Mouse (Mus musculus) CH12.LX (cell line): ENCODE measurements around the gene Lrit2.

Experiments used
- CHD1 ChIP-seq: IDR thresholded peaks from 2 replicates; pipeline ENCODE4 v1.6.1; 2012; ENCODE audit warnings: low read depth, low read length, improper control_type of control experiment, inconsistent platforms
- CTCF ChIP-seq, 2 experiments: IDR thresholded peaks in 1 of 2; conservative IDR thresholded peaks in 1 of 2; 2 replicates each; pipeline ENCODE4 v1.5.1; 2011 to 2012; ENCODE audit warnings: low read depth in 2 of 2, low read length in 2 of 2, improper control_type of control experiment in 1 of 2, inconsistent platforms in 1 of 2, mild to moderate bottlenecking in 1 of 2, moderate library complexity in 1 of 2
- EP300 ChIP-seq: IDR thresholded peaks from 2 replicates; pipeline ENCODE4 v1.6.1; 2011; ENCODE audit warnings: low read length, improper control_type of control experiment
- JUN ChIP-seq: IDR thresholded peaks from 2 replicates; pipeline ENCODE4 v1.6.1; 2011; ENCODE audit warnings: low read depth, mild to moderate bottlenecking, low read length, improper control_type of control experiment, moderate library complexity; ENCODE audit not compliant: insufficient read depth
- MYC ChIP-seq: IDR thresholded peaks from 2 replicates; pipeline ENCODE4 v1.6.1; 2011; ENCODE audit warnings: low read depth, mild to moderate bottlenecking, improper control_type of control experiment, low read length
- NELFE ChIP-seq: IDR thresholded peaks from 2 replicates; pipeline ENCODE4 v1.6.1; 2011; ENCODE audit warnings: low read depth, low read length, improper control_type of control experiment
- NRF1 ChIP-seq: IDR thresholded peaks from 2 replicates; pipeline ENCODE4 v1.6.1; 2014; ENCODE audit warnings: low read depth, mild to moderate bottlenecking, inconsistent platforms, low read length, improper control_type of control experiment, moderate library complexity
- POLR2A ChIP-seq: IDR thresholded peaks from 2 replicates; pipeline ENCODE4 v1.6.1; 2011; ENCODE audit warnings: low read depth, mild to moderate bottlenecking, improper control_type of control experiment, low read length
- RAD21 ChIP-seq: IDR thresholded peaks from 2 replicates; pipeline ENCODE4 v1.6.1; 2011; ENCODE audit warnings: low read depth, mild to moderate bottlenecking, low read length, improper control_type of control experiment, moderate library complexity
- SMC3 ChIP-seq: IDR thresholded peaks from 2 replicates; pipeline ENCODE4 v1.6.1; 2011; ENCODE audit warnings: low read depth, low read length, improper control_type of control experiment
- ZC3H11A ChIP-seq: IDR thresholded peaks from 2 replicates; pipeline ENCODE4 v1.6.1; 2012; ENCODE audit warnings: low read depth, mild to moderate bottlenecking, inconsistent platforms, low read length, improper control_type of control experiment
- ZMIZ1 ChIP-seq: IDR thresholded peaks from 2 replicates; pipeline ENCODE4 v1.6.1; 2012; ENCODE audit warnings: low read depth, mild to moderate bottlenecking, inconsistent platforms, low read length, improper control_type of control experiment

DNA sequence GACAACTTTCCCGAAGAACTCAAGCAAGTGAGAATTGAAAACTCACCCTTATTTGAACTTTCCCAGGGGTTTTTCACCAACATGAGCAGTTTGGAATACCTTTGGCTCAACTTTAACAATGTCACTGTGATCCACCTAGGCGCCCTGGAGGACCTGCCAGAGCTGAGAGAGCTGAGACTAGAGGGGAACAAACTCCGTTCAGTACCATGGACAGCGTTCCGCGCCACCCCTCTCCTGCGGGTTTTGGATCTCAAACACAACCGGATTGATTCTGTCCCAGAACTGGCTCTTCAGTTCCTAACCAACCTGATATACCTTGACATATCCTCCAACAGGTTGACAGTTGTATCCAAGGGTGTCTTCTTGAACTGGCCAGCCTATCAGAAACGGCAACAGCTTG, 787 bp downstream of the Lrit2 start:
- TF ChIP-seq NRF1 (no peak), RAD21 (no peak), MYC (no peak), CTCF (conservative IDR thresholded peaks at IDR 0.05 in 1 of 2, IDR thresholded peaks at IDR 0.05 in 1 of 2; ENCODE audit: low read depth in 2 of 2, low read length in 2 of 2) (no peak), NELFE (no peak), EP300 (no peak), ZC3H11A (no peak), SMC3 (no peak), POLR2A (no peak), CHD1 (no peak), ZMIZ1 (no peak), JUN (no peak)
